Mouse (Mus musculus) CH12.LX (cell line): ENCODE results near the gene Bcorl1.

ENCODE experiments used
- CHD1 ChIP-seq: IDR thresholded peaks from 2 replicates; pipeline ENCODE4 v1.6.1; 2012; ENCODE audit warnings: low read depth, low read length, improper control_type of control experiment, inconsistent platforms
- CHD2 ChIP-seq: IDR thresholded peaks from 2 replicates; pipeline ENCODE4 v1.6.1; 2011; ENCODE audit warnings: low read length, improper control_type of control experiment
- CTCF ChIP-seq, 2 experiments: IDR thresholded peaks in 1 of 2; conservative IDR thresholded peaks in 1 of 2; 2 replicates each; pipeline ENCODE4 v1.5.1; 2011 to 2012; ENCODE audit warnings: low read depth in 2 of 2, low read length in 2 of 2, improper control_type of control experiment in 1 of 2, inconsistent platforms in 1 of 2, mild to moderate bottlenecking in 1 of 2, moderate library complexity in 1 of 2
- E2F4 ChIP-seq: IDR thresholded peaks from 2 replicates; pipeline ENCODE4 v1.6.1; 2011; ENCODE audit warnings: low read depth, low read length, improper control_type of control experiment; ENCODE audit not compliant: insufficient replicate concordance
- EP300 ChIP-seq: IDR thresholded peaks from 2 replicates; pipeline ENCODE4 v1.6.1; 2011; ENCODE audit warnings: low read length, improper control_type of control experiment
- HCFC1 ChIP-seq: IDR thresholded peaks from 2 replicates; pipeline ENCODE4 v1.6.1; 2012; ENCODE audit warnings: low read depth, mild to moderate bottlenecking, inconsistent platforms, low read length, improper control_type of control experiment
- MAFK ChIP-seq: IDR thresholded peaks from 2 replicates; pipeline ENCODE4 v1.6.1; 2011; ENCODE audit warnings: low read length, improper control_type of control experiment; ENCODE audit not compliant: insufficient replicate concordance
- MAX ChIP-seq: IDR thresholded peaks from 2 replicates; pipeline ENCODE4 v1.6.1; 2011; ENCODE audit warnings: low read length, improper control_type of control experiment
- MEF2A ChIP-seq: IDR thresholded peaks from 2 replicates; pipeline ENCODE4 v1.6.1; 2014; ENCODE audit warnings: low read depth, mild to moderate bottlenecking, inconsistent platforms, low read length, improper control_type of control experiment, borderline replicate concordance
- NELFE ChIP-seq: IDR thresholded peaks from 2 replicates; pipeline ENCODE4 v1.6.1; 2011; ENCODE audit warnings: low read depth, low read length, improper control_type of control experiment
- NRF1 ChIP-seq: IDR thresholded peaks from 2 replicates; pipeline ENCODE4 v1.6.1; 2014; ENCODE audit warnings: low read depth, mild to moderate bottlenecking, inconsistent platforms, low read length, improper control_type of control experiment, moderate library complexity
- POLR2A ChIP-seq: IDR thresholded peaks from 2 replicates; pipeline ENCODE4 v1.6.1; 2011; ENCODE audit warnings: low read depth, mild to moderate bottlenecking, improper control_type of control experiment, low read length
- UBTF ChIP-seq: IDR thresholded peaks from 2 replicates; pipeline ENCODE4 v1.6.1; 2012; ENCODE audit warnings: low read depth, mild to moderate bottlenecking, inconsistent platforms, low read length, improper control_type of control experiment, moderate library complexity
- ZNF384 ChIP-seq: IDR thresholded peaks from 2 replicates; pipeline ENCODE4 v1.6.1; 2012; ENCODE audit warnings: low read depth, low read length, improper control_type of control experiment, inconsistent platforms

DNA sequence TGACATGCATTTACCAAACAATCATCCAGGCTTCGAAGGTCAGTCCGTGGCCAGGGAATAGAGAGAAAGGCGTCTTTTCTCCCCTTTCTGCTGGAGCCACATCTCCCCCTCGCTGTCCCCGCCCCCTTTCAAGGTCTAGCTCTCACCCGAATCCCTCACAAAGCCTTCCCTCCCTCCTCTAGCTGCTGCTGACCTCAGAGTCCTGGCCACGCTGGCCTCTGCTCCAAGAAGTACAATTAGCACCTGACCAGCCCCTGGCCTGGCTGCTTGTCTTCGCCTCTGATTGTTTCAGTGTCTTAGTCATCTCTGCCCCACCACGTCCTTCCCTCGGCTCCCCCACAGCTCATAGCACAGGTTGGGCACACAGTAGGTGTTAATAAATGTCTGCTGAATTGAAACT, 108.5 kb downstream of the Bcorl1 start:
- TF ChIP-seq MEF2A (no peak), CHD1 (no peak), CHD2 (no peak), MAFK (no peak), POLR2A (no peak), NRF1 (no peak), CTCF (conservative IDR thresholded peaks at IDR 0.05 in 1 of 2, IDR thresholded peaks at IDR 0.05 in 1 of 2; ENCODE audit: low read depth in 2 of 2, low read length in 2 of 2) (no peak), UBTF (no peak), ZNF384 (no peak), NELFE (no peak), HCFC1 (no peak), EP300 (no peak), E2F4 (no peak), MAX (no peak)
